Mouse (Mus musculus): ENCODE data around the gene Wdr35. TPM values are rescaled to one million over a fixed set of nuclear protein-coding genes. Genes with fewer than 3 reads are reported as not detected.

Gene Wdr35
- total and polyA plus RNA-seq, 2 experiments from 2014 or later: 5.5 to 7.9 TPM

- WGBS: 50% methylated on average over 9 of the region's 9 CpGs
- Histone ChIP-seq H3K36me3 (replicated peaks; ENCODE audit: control insufficient read depth, insufficient read depth, low read length) (no peaks in the 10 kb centered on the region), H3K27ac (ENCODE audit: low read depth) (no peak overlapping the region; the same call in 1 of the 2 replicates), H3K27me3 (ENCODE audit: control insufficient read depth, insufficient read depth, low read length) (peaks cover 7% of the 10 kb centered on the region; the same call in 1 of the 2 replicates), H3K4me2 (ENCODE audit: low read depth, low read length) (peak overlapping the region; percentile 88), H3K9ac (replicated peaks; ENCODE audit: low read depth, low read length) (no peak overlapping the region), H3K9me3 (replicated peaks; ENCODE audit: control insufficient read depth, low read length) (no peaks in the 10 kb centered on the region), H3K4me3 (ENCODE audit: low read depth, low read length) (no peak overlapping the region), H3K4me1 (ENCODE audit: control insufficient read depth, insufficient read depth) (peaks cover 8% of the 10 kb centered on the region; the same call in 1 of the 2 replicates)
- DNase-seq (ENCODE audit: low spot score) (no peak), ATAC-seq (ENCODE audit: insufficient read depth, low read depth) (no peak)
- TF ChIP-seq EP300 (IDR thresholded peaks at IDR 0.05; ENCODE audit: low read depth) (no peak), CTCF (IDR thresholded peaks at IDR 0.05; ENCODE audit: low read depth) (no peak)
Measured at GRCm38 (mm10) chr12:8947163-8947562, 26.5 kb upstream of the Wdr35 start.

- ATAC-seq (ENCODE audit: insufficient read depth, low read depth) (peak; percentile 81), DNase-seq (ENCODE audit: low spot score) (peak; percentile 65)
Measured at GRCm38 (mm10) chr12:8947714-8948464, 25.8 kb upstream of the Wdr35 start, which contains the start of gene Matn3. Gene Matn3 (plus strand): TSS chr12:8947929.

DNA sequence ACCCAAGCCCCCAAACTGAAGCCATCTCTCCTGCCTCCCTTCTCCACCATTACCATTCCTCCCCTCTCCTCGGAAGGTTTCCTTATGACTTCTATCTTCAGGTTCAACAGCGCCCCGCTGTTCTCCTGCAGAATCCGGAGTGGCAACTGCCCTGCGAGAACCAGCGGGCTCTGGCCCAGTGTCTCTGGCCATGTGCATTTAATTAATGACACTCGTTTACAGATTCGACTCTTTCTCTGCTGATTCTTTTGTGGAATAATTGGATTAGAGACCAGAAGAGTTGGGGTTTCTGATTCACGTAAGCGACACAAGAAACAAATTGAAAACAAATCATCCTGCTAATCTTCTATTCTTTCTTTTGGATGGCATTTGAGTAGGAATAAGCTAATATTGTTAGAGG is 20.6 kb upstream of the Wdr35 start:
- DNase-seq (ENCODE audit: low spot score): no peak
- no peaks in the 10 kb centered on the region for H3K36me3 ChIP-seq (replicated peaks; ENCODE audit: control insufficient read depth, insufficient read depth, low read length)
- H3K27ac ChIP-seq (ENCODE audit: low read depth): no peak overlapping the region
- WGBS: 81% methylated on average over 10 of the region's 10 CpGs
- TF ChIP-seq EP300 (IDR thresholded peaks at IDR 0.05; ENCODE audit: low read depth) (no peak), CTCF (IDR thresholded peaks at IDR 0.05; ENCODE audit: low read depth) (no peak)
- ATAC-seq (ENCODE audit: insufficient read depth, low read depth): no peak
- peaks cover 3% of the 10 kb centered on the region; the same call in 1 of the 2 replicates for H3K4me1 ChIP-seq (ENCODE audit: control insufficient read depth, insufficient read depth)
- peaks cover 5% of the 10 kb centered on the region; the same call in 1 of the 2 replicates for H3K27me3 ChIP-seq (ENCODE audit: control insufficient read depth, insufficient read depth, low read length)
- no peaks in the 10 kb centered on the region for H3K9me3 ChIP-seq (replicated peaks; ENCODE audit: control insufficient read depth, low read length)
- H3K4me3 ChIP-seq (ENCODE audit: low read depth, low read length): no peak overlapping the region
- no peak overlapping the region for H3K4me2 ChIP-seq (ENCODE audit: low read depth, low read length)
- H3K9ac ChIP-seq (replicated peaks; ENCODE audit: low read depth, low read length): no peak overlapping the region

More at GRCm38 (mm10) chr12:8947714-8948464, 25.8 kb upstream of the Wdr35 start, which contains the start of gene Matn3:
- WGBS: 3% methylated on average over 42 of the region's 42 CpGs
- peaks cover 8% of the 10 kb centered on the region; the same call in 1 of the 2 replicates for H3K4me1 ChIP-seq (ENCODE audit: control insufficient read depth, insufficient read depth)
- H3K27me3 ChIP-seq (ENCODE audit: control insufficient read depth, insufficient read depth, low read length): peaks cover 7% of the 10 kb centered on the region; the same call in 1 of the 2 replicates
- no peaks in the 10 kb centered on the region for H3K36me3 ChIP-seq (replicated peaks; ENCODE audit: control insufficient read depth, insufficient read depth, low read length)
- H3K4me3 ChIP-seq (ENCODE audit: low read depth, low read length): peak within 1 kb of the TSS; percentile 45
- TF ChIP-seq CTCF (IDR thresholded peaks at IDR 0.05; ENCODE audit: low read depth): no peak
- H3K27ac ChIP-seq (ENCODE audit: low read depth): no peak within 1 kb of the TSS; the same call in 1 of the 2 replicates
- H3K9me3 ChIP-seq (replicated peaks; ENCODE audit: control insufficient read depth, low read length): no peaks in the 10 kb centered on the region
- peak within 1 kb of the TSS; percentile 88 for H3K4me2 ChIP-seq (ENCODE audit: low read depth, low read length)
- peak within 1 kb of the TSS; percentile 51 for H3K9ac ChIP-seq (replicated peaks; ENCODE audit: low read depth, low read length)

GRCm38 (mm10) chr12:8954161-8954561 is 19.5 kb upstream of the Wdr35 start:
- H3K4me2 ChIP-seq (ENCODE audit: low read depth, low read length): no peak overlapping the region
- TF ChIP-seq EP300 (IDR thresholded peaks at IDR 0.05; ENCODE audit: low read depth) (no peak), CTCF (IDR thresholded peaks at IDR 0.05; ENCODE audit: low read depth) (no peak)
- no peak overlapping the region for H3K9ac ChIP-seq (replicated peaks; ENCODE audit: low read depth, low read length)
- H3K36me3 ChIP-seq (replicated peaks; ENCODE audit: control insufficient read depth, insufficient read depth, low read length): no peaks in the 10 kb centered on the region
- no peak overlapping the region for H3K27ac ChIP-seq (ENCODE audit: low read depth)
- DNase-seq (ENCODE audit: low spot score) (no peak), ATAC-seq (ENCODE audit: insufficient read depth, low read depth) (no peak)
- no peaks in the 10 kb centered on the region for H3K4me1 ChIP-seq (ENCODE audit: control insufficient read depth, insufficient read depth)
- no peak overlapping the region for H3K4me3 ChIP-seq (ENCODE audit: low read depth, low read length)
- no peaks in the 10 kb centered on the region for H3K9me3 ChIP-seq (replicated peaks; ENCODE audit: control insufficient read depth, low read length)
- H3K27me3 ChIP-seq (ENCODE audit: control insufficient read depth, insufficient read depth, low read length): no peaks in the 10 kb centered on the region
- 68% methylated on average over 9 of the region's 9 CpGs for WGBS

- H3K4me1 ChIP-seq (ENCODE audit: control insufficient read depth, insufficient read depth): no peaks in the 10 kb centered on the region
- no peak overlapping the region for H3K4me2 ChIP-seq (ENCODE audit: low read depth, low read length)
- no peaks in the 10 kb centered on the region for H3K27me3 ChIP-seq (ENCODE audit: control insufficient read depth, insufficient read depth, low read length)
- no peak overlapping the region for H3K9ac ChIP-seq (replicated peaks; ENCODE audit: low read depth, low read length)
- TF ChIP-seq EP300 (IDR thresholded peaks at IDR 0.05; ENCODE audit: low read depth): no peak
- TF ChIP-seq CTCF (IDR thresholded peaks at IDR 0.05; ENCODE audit: low read depth): no peak
- WGBS: 66% methylated on average over 9 of the region's 9 CpGs
- ATAC-seq (ENCODE audit: insufficient read depth, low read depth) (no peak), DNase-seq (ENCODE audit: low spot score) (no peak)
- H3K27ac ChIP-seq (ENCODE audit: low read depth): no peak overlapping the region
- H3K4me3 ChIP-seq (ENCODE audit: low read depth, low read length): no peak overlapping the region
- no peaks in the 10 kb centered on the region for H3K36me3 ChIP-seq (replicated peaks; ENCODE audit: control insufficient read depth, insufficient read depth, low read length)
- H3K9me3 ChIP-seq (replicated peaks; ENCODE audit: control insufficient read depth, low read length): no peaks in the 10 kb centered on the region
Measured at GRCm38 (mm10) chr12:8961607-8962316, 11.9 kb upstream of the Wdr35 start.
